Mouse (Mus musculus): ENCODE measurements around the gene Gm9972. TPM values are rescaled to one million over a fixed set of nuclear protein-coding genes. Genes with fewer than 3 reads are reported as not detected.
A peak's percentile ranks its signal among the peaks of the same experiment; 100 is the strongest.

Gm9972 gene
- total RNA-seq (2021), result not detected

GRCm38 (mm10) chr11:43035446-43035845 lies at the start of gene Gm9972:
Gene Gm9972 (plus strand): TSS chr11:43035746.
- no peak for DNase-seq
- intact Hi-C loops (cut with DNase I), result no loop called here

- intact Hi-C loops (cut with DNase I), result loop anchor here (1.0 kb wide), 2 partner anchors 264 to 349 kb away; no protein-coding TSS in a partner anchor
- peak; percentile 31 to 41 for DNase-seq
These were observed 36.4 kb upstream of the Gm9972 start for GRCm38 (mm10) chr11:42999188-42999587.

GRCm38 (mm10) chr11:43011941-43012340 lies 23.6 kb upstream of the Gm9972 start:
- intact Hi-C loops (cut with DNase I), result no loop called here
- DNase-seq, result no peak

- intact Hi-C loops (cut with DNase I), result no loop called here
- no peak for DNase-seq
These were observed 22.6 kb upstream of the Gm9972 start for GRCm38 (mm10) chr11:43012980-43013379.

GRCm38 (mm10) chr11:43023109-43023688 lies 12.3 kb upstream of the Gm9972 start:
- intact Hi-C loops (cut with DNase I), result no loop called here
- peak in 1 of 2 experiments; percentile 2 for DNase-seq

GRCm38 (mm10) chr11:43029813-43030212 lies 5.7 kb upstream of the Gm9972 start:
- DNase-seq, result no peak
- intact Hi-C loops (cut with DNase I), result no loop called here

GRCm38 (mm10) chr11:43032141-43032540 lies 3.4 kb upstream of the Gm9972 start:
- DNase-seq, result no peak
- intact Hi-C loops (cut with DNase I), result no loop called here

GRCm38 (mm10) chr11:43045871-43046548 lies 10.5 kb downstream of the Gm9972 start:
- intact Hi-C loops (cut with DNase I), result no loop called here

GRCm38 (mm10) chr11:43049363-43049762 lies 13.8 kb downstream of the Gm9972 start:
- no peak for DNase-seq
- intact Hi-C loops (cut with DNase I), result no loop called here

More at GRCm38 (mm10) chr11:43045871-43046548, 10.5 kb downstream of the Gm9972 start:
- peak in 1 of 2 experiments; percentile 3 for DNase-seq

- no peak for DNase-seq
- intact Hi-C loops (cut with DNase I), result no loop called here
These were observed 19.4 kb downstream of the Gm9972 start for GRCm38 (mm10) chr11:43054972-43055371.

- intact Hi-C loops (cut with DNase I), result no loop called here
- no peak for DNase-seq
These were observed 24.0 kb downstream of the Gm9972 start for GRCm38 (mm10) chr11:43059437-43059970.

GRCm38 (mm10) chr11:43062286-43062685 lies 26.7 kb downstream of the Gm9972 start:
- intact Hi-C loops (cut with DNase I), result no loop called here
- DNase-seq, result no peak

GRCm38 (mm10) chr11:43086309-43087050 lies 50.9 kb downstream of the Gm9972 start:
- no peak for DNase-seq
- intact Hi-C loops (cut with DNase I), result no loop called here

Other genes with a start within 250 kb of the Gm9972 start
- not detected for gene Atp10b, start 114.1 kb downstream of the Gm9972 start, total RNA-seq (2021)